Mouse (Mus musculus) cortical plate, adult 2 months (tissue): ENCODE data around the gene Wdr24.

Experiments used
- CTCF ChIP-seq: fragments of 200-500 bp; IDR thresholded peaks from 2 replicates; pipeline ENCODE4 v1.5.1; 2011; ENCODE audit warnings: mild to moderate bottlenecking, control low read depth, low read length; ENCODE audit not compliant: insufficient read depth; ENCODE audit errors: extremely low read depth
- POLR2A ChIP-seq: fragments of 200-500 bp; IDR thresholded peaks from 2 replicates; pipeline ENCODE4 v1.6.1; 2011; ENCODE audit warnings: mild to moderate bottlenecking, low read length, control low read depth; ENCODE audit not compliant: insufficient read depth; ENCODE audit errors: extremely low read depth

DNA sequence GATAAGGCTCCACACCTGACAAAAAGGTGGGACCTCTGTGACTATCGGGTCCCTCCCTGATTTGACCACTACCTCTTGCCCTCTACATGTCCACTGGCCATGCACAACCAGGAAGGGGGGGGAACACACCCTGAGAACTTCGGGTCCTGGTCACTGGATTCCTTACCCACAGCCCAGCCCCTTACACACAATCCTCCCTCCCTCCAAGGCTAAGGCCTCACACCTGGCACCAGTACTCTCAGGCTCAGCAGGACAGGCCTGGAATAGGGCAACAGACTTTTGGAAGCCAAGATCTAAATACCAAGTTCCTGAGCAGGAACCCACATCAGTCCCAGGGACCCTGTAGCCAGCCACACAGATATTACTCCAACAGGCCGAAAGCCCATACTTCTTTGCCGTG lies 15.5 kb downstream of the Wdr24 start:
- TF ChIP-seq CTCF: no peak
- TF ChIP-seq POLR2A: no peak
